Mouse (Mus musculus) neural tube, embryonic 15.5 days (tissue): ENCODE measurements around the gene Sult3a1. TPM values are rescaled to one million over a fixed set of nuclear protein-coding genes. Genes with fewer than 3 reads are reported as not detected.
A peak's percentile ranks its signal among the peaks of the same experiment; 100 is the strongest.

Source experiments
- ATAC-seq: fragments of 200-750 bp; cut with Nextera tagmentation; 2 replicates; pipeline ENCODE4 v1.8.0; 2017; ENCODE audit warnings: mild to moderate bottlenecking, moderate TSS enrichment, moderate library complexity; ENCODE audit not compliant: low FRiP score
- H3K27ac ChIP-seq: fragments of 300-500 bp; sonication (generic); replicated peaks from 2 replicates; pipeline ENCODE4 v1.5.1; 2015; ENCODE audit warnings: mild to moderate bottlenecking, inconsistent platforms
- H3K27me3 ChIP-seq: fragments of 300-500 bp; sonication (generic); replicated peaks from 2 replicates; pipeline ENCODE4 v1.6.1; 2015; ENCODE audit warnings: inconsistent platforms
- H3K36me3 ChIP-seq: fragments of 300-500 bp; sonication (generic); 2 replicates; pipeline ENCODE4 v1.6.1; 2015; ENCODE audit warnings: inconsistent platforms
- H3K4me1 ChIP-seq: fragments of 300-500 bp; sonication (generic); 2 replicates; pipeline ENCODE4 v1.6.1; 2015; ENCODE audit warnings: inconsistent platforms
- H3K4me2 ChIP-seq: fragments of 300-500 bp; sonication (generic); 2 replicates; pipeline ENCODE4 v1.6.1; 2015; ENCODE audit warnings: inconsistent platforms, mild to moderate bottlenecking, moderate library complexity
- H3K4me3 ChIP-seq: fragments of 300-500 bp; sonication (generic); replicated peaks from 2 replicates; pipeline ENCODE4 v1.5.1; 2015; ENCODE audit warnings: mild to moderate bottlenecking, inconsistent platforms
- H3K9ac ChIP-seq: fragments of 300-500 bp; sonication (generic); replicated peaks from 2 replicates; pipeline ENCODE4 v1.6.1; 2015; ENCODE audit warnings: mild to moderate bottlenecking, inconsistent platforms
- H3K9me3 ChIP-seq: fragments of 300-500 bp; sonication (generic); replicated peaks from 2 replicates; pipeline ENCODE4 v1.6.1; 2016; ENCODE audit warnings: inconsistent platforms
- WGBS: fragments of 180-500 bp; shearing (Covaris S2); methylation state at CpG from one replicate; pipeline ENCODE4 v1.1.7; 2015; ENCODE audit warnings: mixed read lengths; 5-methylcytosine and 5-hydroxymethylcytosine counted together
- polyA plus RNA-seq: library from polyadenylated mRNA; unstranded; fragments of >200 nt; fragmentation: Nextera tagmentation; extraction: Ambion mirVana; gene quantifications from 2 replicates; pipeline ENCODE4 v1.2.1, GENCODE M21; 2015

The Sult3a1 gene
- polyA plus RNA-seq, 1 experiment from 2014 or later, result not detected

GRCm38 (mm10) chr10:33905489-33905888 is 48.0 kb downstream of the Sult3a1 start:
- no peaks in the 10 kb centered on the region for H3K9me3 ChIP-seq
- no peaks in the 10 kb centered on the region for H3K27me3 ChIP-seq
- H3K9ac ChIP-seq, result no peak overlapping the region
- H3K36me3 ChIP-seq, result no peaks in the 10 kb centered on the region
- H3K4me2 ChIP-seq, result peak overlapping the region; percentile 79
- no peak overlapping the region for H3K27ac ChIP-seq
- 3% methylated on average over 6 of the region's 6 CpGs for WGBS
- 0 out of 2 replicates have a peak, but pooled peaks cover 6% of the 10 kb centered on the region for H3K4me1 ChIP-seq
- ATAC-seq, result no peak; the same call in 1 of the 2 replicates
- H3K4me3 ChIP-seq, result peak overlapping the region; percentile 47

Other genes starting within 250 kb of the Sult3a1 start
- 19.4 and 24.3 TPM in 2 replicates for gene Clvs2, start 233.0 kb upstream of the Sult3a1 start, polyA plus RNA-seq
- gene Sult3a2, start 71.0 kb upstream of the Sult3a1 start, polyA plus RNA-seq, result not detected in 2 replicates
- 1.2 and 1.5 TPM in 2 replicates for gene Rsph4a, start 47.4 kb downstream of the Sult3a1 start, polyA plus RNA-seq
- gene Zup1, start 93.5 kb downstream of the Sult3a1 start, polyA plus RNA-seq, result 19.6 and 21.4 TPM in 2 replicates
- gene Rwdd1, start 161.9 kb downstream of the Sult3a1 start, polyA plus RNA-seq, result 116 and 129 TPM in 2 replicates
- 0.42 and 0.91 TPM in 2 replicates for gene Trappc3l, start 179.9 kb downstream of the Sult3a1 start, polyA plus RNA-seq
- gene Calhm4, start 186.6 kb downstream of the Sult3a1 start, polyA plus RNA-seq, result not detected in 2 replicates
- gene Calhm5, start 238.8 kb downstream of the Sult3a1 start, polyA plus RNA-seq, result 0.92 and 1.1 TPM in 2 replicates